ENCODE assay signal across 8 mouse cellular contexts in genomic region chr1:106395476-106395875, GRCm38 (mm10).
DNase-seq lines count a peak whose midpoint lies in the region; ATAC-seq lines count a peak whose summit lies in the region.

No protein-coding gene starts in this region.

- DNase-seq in MEL-GATA-1-ER (ENCODE audit: extremely low read depth, low read depth), result peak; percentile 66
- DNase-seq in c-Kit-positive CD71-positive TER-119-positive erythroid progenitor cells, embryonic 14.5 days (ENCODE audit: low spot score), result peak; percentile 40
- peak; percentile 89 for DNase-seq in hindbrain, embryonic 14.5 days (ENCODE audit: low spot score)
- peak; percentile 52 to 79 for DNase-seq in layer of hippocampus, postnatal 14 days (ENCODE audit: low spot score in 2 of 2)
- DNase-seq in lung, postnatal 25 days (ENCODE audit: low spot score), result peak; percentile 76
- DNase-seq in retina, postnatal 1 day, result peak; percentile 88
- DNase-seq in thymus, postnatal 4 days, result peak; percentile 62

- no peaks in the 10 kb centered on the region for H3K4me1 ChIP-seq in forebrain, embryonic 15.5 days
- H3K4me1 ChIP-seq in hindbrain, embryonic 14.5 days (replicated peaks; ENCODE audit: control insufficient read depth, insufficient read depth, low read length), result no peaks in the 10 kb centered on the region

- peaks cover 22% of the 10 kb centered on the region for H3K36me3 ChIP-seq in forebrain, embryonic 15.5 days
- peaks cover 36% of the 10 kb centered on the region for H3K36me3 ChIP-seq in hindbrain, embryonic 14.5 days (replicated peaks; ENCODE audit: control insufficient read depth, insufficient read depth)

- H3K27ac ChIP-seq in forebrain, embryonic 15.5 days (replicated peaks), result no peak overlapping the region
- no peak overlapping the region for H3K27ac ChIP-seq in hindbrain, embryonic 14.5 days

- 4% methylated on average over 2 of the region's 2 CpGs for WGBS in forebrain, embryonic 15.5 days
- WGBS in hindbrain, embryonic 14.5 days, result 7% methylated on average over 2 of the region's 2 CpGs

- no peak overlapping the region for H3K4me3 ChIP-seq in forebrain, embryonic 15.5 days
- H3K4me3 ChIP-seq in hindbrain, embryonic 14.5 days (replicated peaks; ENCODE audit: low read length), result no peak overlapping the region

- H3K27me3 ChIP-seq in forebrain, embryonic 15.5 days, result no peaks in the 10 kb centered on the region
- no peaks in the 10 kb centered on the region for H3K27me3 ChIP-seq in hindbrain, embryonic 14.5 days (ENCODE audit: control insufficient read depth, insufficient read depth, low read length)

- H3K9ac ChIP-seq in forebrain, embryonic 15.5 days (replicated peaks), result no peak overlapping the region
- no peak overlapping the region for H3K9ac ChIP-seq in hindbrain, embryonic 14.5 days

- no peaks in the 10 kb centered on the region for H3K9me3 ChIP-seq in forebrain, embryonic 15.5 days
- H3K9me3 ChIP-seq in hindbrain, embryonic 14.5 days (ENCODE audit: control insufficient read depth, low read length), result no peaks in the 10 kb centered on the region

- H3K4me2 ChIP-seq in forebrain, embryonic 15.5 days (replicated peaks), result no peak overlapping the region
- H3K4me2 ChIP-seq in hindbrain, embryonic 14.5 days (replicated peaks), result no peak overlapping the region

- peak; percentile 75 for ATAC-seq in forebrain, embryonic 15.5 days (replicated peaks)
- peak; percentile 82 for ATAC-seq in hindbrain, embryonic 14.5 days (ENCODE audit: low FRiP score)
